Mouse (Mus musculus) kidney, adult 8-10 months (tissue): Measurements from ENCODE around the gene Mup5.
A peak's percentile ranks its signal among the peaks of the same experiment; 100 is the strongest.
"Not testable (repeated sequence)": the region's sequence is repeated elsewhere in the genome, so short reads cannot be mapped to it uniquely, and the experiment has no call there.

ENCODE experiments used
- DNase-seq, 2 experiments: peaks; one replicate each; pipeline ENCODE4 v3.0.0; 2022

Mup5 gene

GRCm38 (mm10) chr4:61834952-61835708 is at the start of gene Mup5:
Gene Mup5 (minus strand): TSS chr4:61835233.
- no peak for DNase-seq

GRCm38 (mm10) chr4:61858160-61858559 is 23.1 kb upstream of the Mup5 start:
- peak; percentile 9 to 61 for DNase-seq

GRCm38 (mm10) chr4:61855831-61856698 is 21.0 kb upstream of the Mup5 start:
- DNase-seq: no peak

GRCm38 (mm10) chr4:61855344-61855743 is 20.3 kb upstream of the Mup5 start:
- no peak for DNase-seq

- peak; percentile 40 to 79 for DNase-seq
Measured at GRCm38 (mm10) chr4:61844758-61845455, 9.9 kb upstream of the Mup5 start.

- DNase-seq: peak in 1 of 2 experiments; percentile 44
Measured at GRCm38 (mm10) chr4:61829211-61829610, 5.8 kb downstream of the Mup5 start.

GRCm38 (mm10) chr4:61823185-61823584 is 11.8 kb downstream of the Mup5 start:
- DNase-seq: no peak

- DNase-seq: peak; percentile 40 to 57
Measured at GRCm38 (mm10) chr4:61822541-61822940, 12.5 kb downstream of the Mup5 start.

- no peak for DNase-seq
Measured at GRCm38 (mm10) chr4:61815602-61816001, 19.4 kb downstream of the Mup5 start.

GRCm38 (mm10) chr4:61813435-61813834 is 21.6 kb downstream of the Mup5 start:
- DNase-seq: no peak

GRCm38 (mm10) chr4:61811193-61811592 is 23.8 kb downstream of the Mup5 start:
- peak; percentile 39 to 76 for DNase-seq

- peak; percentile 62 to 69 for DNase-seq
Measured at GRCm38 (mm10) chr4:61808926-61809325, 26.1 kb downstream of the Mup5 start.

GRCm38 (mm10) chr4:61789699-61790098 is 45.3 kb downstream of the Mup5 start:
- not testable (repeated sequence) for DNase-seq

- not testable (repeated sequence) for DNase-seq
Measured at GRCm38 (mm10) chr4:61784231-61784630, 50.8 kb downstream of the Mup5 start.

GRCm38 (mm10) chr4:61782169-61782568 is 52.9 kb downstream of the Mup5 start, which contains the start of gene Mup19:
Gene Mup19 (minus strand): TSS chr4:61782269.
- DNase-seq: not testable (repeated sequence)
